Mouse (Mus musculus) heart, embryonic 10.5 days (tissue): ENCODE measurements at regions not wholly inside any gene's neighbourhood (a gene's known extent, or its start where the extent isn't known, plus 50 kb on each side); places are given as distances from the start of the nearest gene placed in this dataset.

Experiments used
- DNase-seq: peaks from one replicate; pipeline ENCODE4 v3.0.0-alpha.2; 2017; ENCODE audit warnings: low spot score
- H3K27ac ChIP-seq: fragments of 300-500 bp; sonication (generic); 2 replicates; pipeline ENCODE4 v1.5.1; 2016; ENCODE audit warnings: mild to moderate bottlenecking
- H3K27me3 ChIP-seq: fragments of 300-500 bp; sonication (generic); 2 replicates; pipeline ENCODE4 v1.6.1; 2016; ENCODE audit warnings: mild to moderate bottlenecking; ENCODE audit not compliant: poor library complexity, insufficient read depth, severe bottlenecking
- H3K36me3 ChIP-seq: fragments of 300-500 bp; sonication (generic); 2 replicates; pipeline ENCODE4 v1.6.1; 2016; ENCODE audit warnings: mild to moderate bottlenecking, moderate library complexity
- H3K4me1 ChIP-seq: fragments of 300-500 bp; sonication (generic); 2 replicates; pipeline ENCODE4 v1.6.1; 2016; ENCODE audit warnings: mild to moderate bottlenecking
- H3K4me3 ChIP-seq: fragments of 300-500 bp; sonication (generic); 2 replicates; pipeline ENCODE4 v1.5.1; 2016; ENCODE audit warnings: mild to moderate bottlenecking, moderate library complexity
- H3K9me3 ChIP-seq: fragments of 300-500 bp; sonication (generic); 2 replicates; pipeline ENCODE4 v1.6.1; 2016; ENCODE audit warnings: mild to moderate bottlenecking, moderate library complexity
- WGBS: fragments of 180-500 bp; shearing (Covaris S2); methylation state at CpG from one replicate; pipeline ENCODE4 v1.1.7; 2016; 5-methylcytosine and 5-hydroxymethylcytosine counted together

GRCm38 (mm10) chr8:113551454-113552273 lies 83.7 kb upstream of the Mon1b start:
- WGBS, result 35% methylated on average over 12 of the region's 12 CpGs
- DNase-seq, result no peak
- Histone ChIP-seq H3K36me3 (no peaks in the 10 kb centered on the region), H3K27ac (no peak overlapping the region), H3K4me3 (no peak overlapping the region), H3K9me3 (no peaks in the 10 kb centered on the region), H3K27me3 (no peaks in the 10 kb centered on the region), H3K4me1 (no peaks in the 10 kb centered on the region; the same call in 1 of the 2 replicates)

GRCm38 (mm10) chr8:113552826-113553225 lies 82.6 kb upstream of the Mon1b start:
- no peak overlapping the region for H3K4me3 ChIP-seq
- H3K27me3 ChIP-seq, result no peaks in the 10 kb centered on the region
- H3K9me3 ChIP-seq, result no peaks in the 10 kb centered on the region
- DNase-seq, result no peak
- no peak overlapping the region for H3K27ac ChIP-seq
- 73% methylated on average over 5 of the region's 5 CpGs for WGBS
- no peaks in the 10 kb centered on the region for H3K36me3 ChIP-seq
- H3K4me1 ChIP-seq, result no peaks in the 10 kb centered on the region; the same call in 1 of the 2 replicates

- Histone ChIP-seq H3K9me3 (no peaks in the 10 kb centered on the region), H3K4me1 (no peaks in the 10 kb centered on the region; the same call in 1 of the 2 replicates), H3K4me3 (no peak overlapping the region), H3K27ac (no peak overlapping the region), H3K36me3 (no peaks in the 10 kb centered on the region), H3K27me3 (no peaks in the 10 kb centered on the region)
- no peak for DNase-seq
- 36% methylated on average over 12 of the region's 12 CpGs for WGBS
These were observed 80.5 kb upstream of the Mon1b start for GRCm38 (mm10) chr8:113554700-113555455.

GRCm38 (mm10) chr8:113556994-113557393 lies 78.4 kb upstream of the Mon1b start:
- no peak for DNase-seq
- 86% methylated on average over 5 of the region's 5 CpGs for WGBS

GRCm38 (mm10) chr8:113581098-113581497 lies 54.3 kb upstream of the Mon1b start:
- H3K27ac ChIP-seq, result no peak overlapping the region
- WGBS, result 23% methylated on average over 10 of the region's 10 CpGs
- H3K4me3 ChIP-seq, result no peak overlapping the region
- H3K36me3 ChIP-seq, result no peaks in the 10 kb centered on the region
- peaks cover 12% of the 10 kb centered on the region for H3K4me1 ChIP-seq
- no peaks in the 10 kb centered on the region for H3K9me3 ChIP-seq
- no peaks in the 10 kb centered on the region for H3K27me3 ChIP-seq
- no peak for DNase-seq

More at GRCm38 (mm10) chr8:113556994-113557393, 78.4 kb upstream of the Mon1b start:
- no peak overlapping the region for H3K4me3 ChIP-seq
- no peaks in the 10 kb centered on the region for H3K9me3 ChIP-seq
- H3K27me3 ChIP-seq, result no peaks in the 10 kb centered on the region
- H3K36me3 ChIP-seq, result no peaks in the 10 kb centered on the region
- H3K4me1 ChIP-seq, result no peaks in the 10 kb centered on the region; the same call in 1 of the 2 replicates
- H3K27ac ChIP-seq, result no peak overlapping the region

- H3K9me3 ChIP-seq, result no peaks in the 10 kb centered on the region
- no peak overlapping the region for H3K27ac ChIP-seq
- WGBS, result 27% methylated on average over 12 of the region's 12 CpGs
- peaks cover 12% of the 10 kb centered on the region for H3K4me1 ChIP-seq
- H3K27me3 ChIP-seq, result no peaks in the 10 kb centered on the region
- H3K36me3 ChIP-seq, result no peaks in the 10 kb centered on the region
- DNase-seq, result no peak
- H3K4me3 ChIP-seq, result no peak overlapping the region
These were observed 53.7 kb upstream of the Mon1b start for GRCm38 (mm10) chr8:113581704-113582103.

GRCm38 (mm10) chr8:113582180-113582975 lies 53.0 kb upstream of the Mon1b start:
- Histone ChIP-seq H3K4me3 (no peak overlapping the region), H3K27ac (no peak overlapping the region), H3K36me3 (no peaks in the 10 kb centered on the region), H3K9me3 (no peaks in the 10 kb centered on the region), H3K27me3 (no peaks in the 10 kb centered on the region), H3K4me1 (peaks cover 12% of the 10 kb centered on the region)
- 23% methylated on average over 16 of the region's 16 CpGs for WGBS
- no peak for DNase-seq

- WGBS, result 71% methylated on average over 10 of the region's 10 CpGs
- Histone ChIP-seq H3K4me3 (no peak overlapping the region), H3K9me3 (no peaks in the 10 kb centered on the region), H3K27ac (no peak overlapping the region), H3K36me3 (no peaks in the 10 kb centered on the region), H3K27me3 (no peaks in the 10 kb centered on the region), H3K4me1 (peaks cover 12% of the 10 kb centered on the region)
- DNase-seq, result peak; percentile 58
These were observed 51.6 kb upstream of the Mon1b start for GRCm38 (mm10) chr8:113583801-113584200.
